Mouse (Mus musculus): ENCODE results near the gene Btbd9. TPM values are rescaled to one million over a fixed set of nuclear protein-coding genes. Genes with fewer than 3 reads are reported as not detected.

Btbd9 gene
- polyA plus RNA-seq, 1 experiment from 2014 or later = 40.6 TPM

DNA sequence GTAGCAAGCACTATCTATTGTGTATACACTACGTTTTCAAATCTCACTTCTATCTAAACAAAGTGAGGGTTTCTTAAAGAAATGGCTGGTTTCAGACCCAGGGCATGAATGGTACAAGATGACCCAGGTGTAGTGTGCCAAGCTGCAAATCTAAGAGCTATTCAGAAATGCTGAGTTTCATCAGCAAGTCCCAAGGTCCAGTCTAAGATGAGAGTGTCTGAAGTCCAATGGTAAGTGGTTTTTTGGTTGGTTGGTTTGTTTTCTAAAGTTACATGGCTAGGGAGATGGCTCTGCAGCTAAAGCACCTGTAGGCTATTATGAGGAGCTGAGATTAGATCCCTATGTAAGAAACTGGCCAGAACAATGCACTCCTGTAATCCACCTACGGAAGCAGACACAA, 246.8 kb downstream of the Btbd9 start:
- Histone ChIP-seq H3K27me3 (ENCODE audit: control insufficient read depth, insufficient read depth, low read length) (no peaks in the 10 kb centered on the region), H3K4me2 (ENCODE audit: low read depth, low read length) (no peak overlapping the region), H3K9ac (replicated peaks; ENCODE audit: low read length) (no peak overlapping the region), H3K27ac (replicated peaks; ENCODE audit: low read depth, low read length) (no peak overlapping the region), H3K4me3 (ENCODE audit: low read depth, low read length) (no peak overlapping the region), H3K9me3 (replicated peaks; ENCODE audit: control insufficient read depth, low read length) (no peaks in the 10 kb centered on the region), H3K36me3 (replicated peaks; ENCODE audit: control insufficient read depth, insufficient read depth, low read depth, low read length) (no peaks in the 10 kb centered on the region), H3K4me1 (ENCODE audit: control insufficient read depth, insufficient read depth, low read length) (no peaks in the 10 kb centered on the region)
- no peak for DNase-seq (ENCODE audit: low spot score)
- 70% methylated on average over 2 of the region's 2 CpGs for WGBS
- ATAC-seq (replicated peaks; ENCODE audit: insufficient number of reproducible peaks, low FRiP score, low TSS enrichment, low read depth) = no peak

- no peaks in the 10 kb centered on the region for H3K4me1 ChIP-seq (ENCODE audit: control insufficient read depth, insufficient read depth, low read length)
- H3K27me3 ChIP-seq (ENCODE audit: control insufficient read depth, insufficient read depth, low read length) = no peaks in the 10 kb centered on the region
- 73% methylated on average over 5 of the region's 5 CpGs for WGBS
- H3K4me3 ChIP-seq (ENCODE audit: low read depth, low read length) = no peak overlapping the region
- no peak overlapping the region for H3K27ac ChIP-seq (replicated peaks; ENCODE audit: low read depth, low read length)
- no peak for ATAC-seq (replicated peaks; ENCODE audit: insufficient number of reproducible peaks, low FRiP score, low TSS enrichment, low read depth)
- no peaks in the 10 kb centered on the region for H3K36me3 ChIP-seq (replicated peaks; ENCODE audit: control insufficient read depth, insufficient read depth, low read depth, low read length)
- H3K9ac ChIP-seq (replicated peaks; ENCODE audit: low read length) = no peak overlapping the region
- DNase-seq (ENCODE audit: low spot score) = no peak
- H3K4me2 ChIP-seq (ENCODE audit: low read depth, low read length) = no peak overlapping the region
- H3K9me3 ChIP-seq (replicated peaks; ENCODE audit: control insufficient read depth, low read length) = no peaks in the 10 kb centered on the region
Observed at GRCm38 (mm10) chr17:30328924-30329323, 247.4 kb downstream of the Btbd9 start.

- DNase-seq (ENCODE audit: low spot score) (no peak), ATAC-seq (replicated peaks; ENCODE audit: insufficient number of reproducible peaks, low FRiP score, low TSS enrichment, low read depth) (no peak)
- H3K4me3 ChIP-seq (ENCODE audit: low read depth, low read length) = no peak overlapping the region
- no peak overlapping the region for H3K9ac ChIP-seq (replicated peaks; ENCODE audit: low read length)
- no peak overlapping the region for H3K4me2 ChIP-seq (ENCODE audit: low read depth, low read length)
- H3K36me3 ChIP-seq (replicated peaks; ENCODE audit: control insufficient read depth, insufficient read depth, low read depth, low read length) = no peaks in the 10 kb centered on the region
- H3K27me3 ChIP-seq (ENCODE audit: control insufficient read depth, insufficient read depth, low read length) = no peaks in the 10 kb centered on the region
- WGBS = 86% methylated on average over 1 of the region's 1 CpGs
- no peaks in the 10 kb centered on the region for H3K9me3 ChIP-seq (replicated peaks; ENCODE audit: control insufficient read depth, low read length)
- no peak overlapping the region for H3K27ac ChIP-seq (replicated peaks; ENCODE audit: low read depth, low read length)
- H3K4me1 ChIP-seq (ENCODE audit: control insufficient read depth, insufficient read depth, low read length) = no peaks in the 10 kb centered on the region
Observed at GRCm38 (mm10) chr17:30326906-30327305, 249.4 kb downstream of the Btbd9 start.

GRCm38 (mm10) chr17:30320301-30320700, 256.0 kb downstream of the Btbd9 start:
- Histone ChIP-seq H3K36me3 (replicated peaks; ENCODE audit: control insufficient read depth, insufficient read depth, low read depth, low read length) (no peaks in the 10 kb centered on the region), H3K4me1 (ENCODE audit: control insufficient read depth, insufficient read depth, low read length) (no peaks in the 10 kb centered on the region), H3K4me2 (ENCODE audit: low read depth, low read length) (no peak overlapping the region), H3K4me3 (ENCODE audit: low read depth, low read length) (no peak overlapping the region), H3K27ac (replicated peaks; ENCODE audit: low read depth, low read length) (no peak overlapping the region), H3K9ac (replicated peaks; ENCODE audit: low read length) (no peak overlapping the region), H3K9me3 (replicated peaks; ENCODE audit: control insufficient read depth, low read length) (no peaks in the 10 kb centered on the region), H3K27me3 (ENCODE audit: control insufficient read depth, insufficient read depth, low read length) (no peaks in the 10 kb centered on the region)
- DNase-seq (ENCODE audit: low spot score) (no peak), ATAC-seq (replicated peaks; ENCODE audit: insufficient number of reproducible peaks, low FRiP score, low TSS enrichment, low read depth) (no peak)
- WGBS = 84% methylated on average over 1 of the region's 1 CpGs

DNA sequence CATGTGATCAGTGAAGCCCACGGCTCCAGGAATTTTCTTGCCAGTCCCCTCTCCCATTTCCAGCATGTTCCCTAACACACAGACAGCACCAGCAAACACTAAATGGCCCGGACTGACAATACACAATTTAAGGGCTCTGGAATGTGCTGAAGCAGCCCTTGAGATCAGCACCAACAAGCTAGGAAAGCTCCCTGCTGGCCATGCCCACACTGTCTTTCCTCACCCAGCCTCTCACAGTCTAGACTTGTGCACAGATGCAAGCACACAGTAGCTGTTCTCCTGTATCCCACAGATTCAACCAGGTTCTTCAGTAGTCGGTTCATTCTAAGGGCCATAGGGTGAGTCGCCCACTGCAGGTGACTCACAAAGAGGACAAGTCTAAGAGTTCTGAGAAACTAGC, 263.6 kb downstream of the Btbd9 start:
- ATAC-seq (replicated peaks; ENCODE audit: insufficient number of reproducible peaks, low FRiP score, low TSS enrichment, low read depth) = no peak
- no peaks in the 10 kb centered on the region for H3K27me3 ChIP-seq (ENCODE audit: control insufficient read depth, insufficient read depth, low read length)
- 73% methylated on average over 4 of the region's 4 CpGs for WGBS
- H3K9me3 ChIP-seq (replicated peaks; ENCODE audit: control insufficient read depth, low read length) = no peaks in the 10 kb centered on the region
- H3K4me3 ChIP-seq (ENCODE audit: low read depth, low read length) = no peak overlapping the region
- DNase-seq (ENCODE audit: low spot score) = no peak
- no peak overlapping the region for H3K4me2 ChIP-seq (ENCODE audit: low read depth, low read length)
- no peak overlapping the region for H3K9ac ChIP-seq (replicated peaks; ENCODE audit: low read length)
- H3K27ac ChIP-seq (replicated peaks; ENCODE audit: low read depth, low read length) = no peak overlapping the region
- no peaks in the 10 kb centered on the region for H3K36me3 ChIP-seq (replicated peaks; ENCODE audit: control insufficient read depth, insufficient read depth, low read depth, low read length)
- H3K4me1 ChIP-seq (ENCODE audit: control insufficient read depth, insufficient read depth, low read length) = no peaks in the 10 kb centered on the region

GRCm38 (mm10) chr17:30309627-30310026, 266.7 kb downstream of the Btbd9 start:
- Histone ChIP-seq H3K27ac (replicated peaks; ENCODE audit: low read depth, low read length) (no peak overlapping the region), H3K27me3 (ENCODE audit: control insufficient read depth, insufficient read depth, low read length) (no peaks in the 10 kb centered on the region), H3K4me3 (ENCODE audit: low read depth, low read length) (no peak overlapping the region), H3K4me1 (ENCODE audit: control insufficient read depth, insufficient read depth, low read length) (no peaks in the 10 kb centered on the region), H3K9me3 (replicated peaks; ENCODE audit: control insufficient read depth, low read length) (no peaks in the 10 kb centered on the region), H3K36me3 (replicated peaks; ENCODE audit: control insufficient read depth, insufficient read depth, low read depth, low read length) (no peaks in the 10 kb centered on the region), H3K9ac (replicated peaks; ENCODE audit: low read length) (no peak overlapping the region), H3K4me2 (ENCODE audit: low read depth, low read length) (no peak overlapping the region)
- WGBS = 73% methylated on average over 4 of the region's 4 CpGs
- DNase-seq (ENCODE audit: low spot score) (no peak), ATAC-seq (replicated peaks; ENCODE audit: insufficient number of reproducible peaks, low FRiP score, low TSS enrichment, low read depth) (no peak)

DNA sequence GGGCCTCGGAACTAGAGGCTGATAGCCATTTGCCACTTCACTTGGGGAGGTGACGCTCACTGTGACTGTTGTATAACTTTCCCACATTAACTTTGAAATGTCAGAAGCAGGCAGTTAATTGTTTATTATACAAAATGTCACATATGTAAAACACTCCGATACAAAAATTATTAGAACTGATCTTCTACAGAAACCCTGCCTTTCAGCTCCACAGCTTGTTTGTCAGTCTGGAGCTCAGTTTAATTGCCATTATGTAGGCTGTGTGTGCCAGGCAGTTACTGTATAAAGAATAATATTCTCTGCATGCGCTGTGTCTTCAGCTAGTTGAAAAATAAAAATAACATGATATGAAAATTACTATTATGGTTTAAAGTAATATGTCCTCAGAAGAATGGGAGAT, 267.4 kb downstream of the Btbd9 start:
- Histone ChIP-seq H3K4me2 (ENCODE audit: low read depth, low read length) (no peak overlapping the region), H3K4me1 (ENCODE audit: control insufficient read depth, insufficient read depth, low read length) (no peaks in the 10 kb centered on the region), H3K36me3 (replicated peaks; ENCODE audit: control insufficient read depth, insufficient read depth, low read depth, low read length) (no peaks in the 10 kb centered on the region), H3K9me3 (replicated peaks; ENCODE audit: control insufficient read depth, low read length) (no peaks in the 10 kb centered on the region), H3K27me3 (ENCODE audit: control insufficient read depth, insufficient read depth, low read length) (no peaks in the 10 kb centered on the region), H3K9ac (replicated peaks; ENCODE audit: low read length) (no peak overlapping the region), H3K4me3 (ENCODE audit: low read depth, low read length) (no peak overlapping the region), H3K27ac (replicated peaks; ENCODE audit: low read depth, low read length) (no peak overlapping the region)
- ATAC-seq (replicated peaks; ENCODE audit: insufficient number of reproducible peaks, low FRiP score, low TSS enrichment, low read depth) = no peak
- no peak for DNase-seq (ENCODE audit: low spot score)
- WGBS = 81% methylated on average over 4 of the region's 4 CpGs

DNA sequence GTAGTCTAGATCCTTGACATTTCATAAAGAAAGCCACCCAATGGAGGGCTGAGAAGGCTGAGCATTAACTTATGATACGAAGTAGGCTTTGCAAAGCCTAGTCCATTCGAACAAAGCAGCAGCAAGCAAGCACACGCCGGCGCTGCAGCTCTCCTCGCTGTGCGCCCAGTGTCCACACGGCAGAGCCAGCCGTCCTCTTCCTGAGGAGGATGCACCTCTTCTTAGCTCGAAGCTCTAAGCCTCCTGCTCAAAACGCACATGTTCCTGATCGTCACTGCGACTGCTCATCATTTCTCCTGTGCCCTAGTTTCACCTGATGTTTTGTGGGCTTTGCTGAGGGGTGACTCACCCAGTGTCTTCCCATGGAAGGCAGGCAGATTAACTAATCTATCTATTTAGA, 268.0 kb downstream of the Btbd9 start:
- DNase-seq (ENCODE audit: low spot score) (no peak), ATAC-seq (replicated peaks; ENCODE audit: insufficient number of reproducible peaks, low FRiP score, low TSS enrichment, low read depth) (no peak)
- 93% methylated on average over 13 of the region's 13 CpGs for WGBS
- Histone ChIP-seq H3K4me2 (ENCODE audit: low read depth, low read length) (no peak overlapping the region), H3K36me3 (replicated peaks; ENCODE audit: control insufficient read depth, insufficient read depth, low read depth, low read length) (no peaks in the 10 kb centered on the region), H3K27me3 (ENCODE audit: control insufficient read depth, insufficient read depth, low read length) (no peaks in the 10 kb centered on the region), H3K4me3 (ENCODE audit: low read depth, low read length) (no peak overlapping the region), H3K4me1 (ENCODE audit: control insufficient read depth, insufficient read depth, low read length) (no peaks in the 10 kb centered on the region), H3K9ac (replicated peaks; ENCODE audit: low read length) (no peak overlapping the region), H3K27ac (replicated peaks; ENCODE audit: low read depth, low read length) (no peak overlapping the region), H3K9me3 (replicated peaks; ENCODE audit: control insufficient read depth, low read length) (no peaks in the 10 kb centered on the region)
